Mouse (Mus musculus) kidney, embryonic 16.5 days (tissue): ENCODE measurements around the gene E130308A19Rik. TPM values are rescaled to one million over a fixed set of nuclear protein-coding genes. Genes with fewer than 3 reads are reported as not detected.
A peak's percentile ranks its signal among the peaks of the same experiment; 100 is the strongest.

Source experiments
- ATAC-seq: fragments of 200-750 bp; cut with Nextera tagmentation; 2 replicates; pipeline ENCODE4 v1.8.0; 2017; ENCODE audit warnings: moderate TSS enrichment; ENCODE audit not compliant: low FRiP score, low TSS enrichment
- H3K27ac ChIP-seq: fragments of 300-500 bp; sonication (generic); 2 replicates; pipeline ENCODE4 v1.5.1; 2014; ENCODE audit warnings: low read length
- H3K27me3 ChIP-seq: fragments of 300-500 bp; sonication (generic); 2 replicates; pipeline ENCODE4 v1.6.1; 2014; ENCODE audit warnings: low read length, control low read depth, mixed read lengths; ENCODE audit not compliant: insufficient read depth
- H3K36me3 ChIP-seq: fragments of 300-500 bp; sonication (generic); 2 replicates; pipeline ENCODE4 v1.6.1; 2014; ENCODE audit warnings: low read length, control low read depth, mixed read lengths; ENCODE audit not compliant: insufficient read depth
- H3K4me1 ChIP-seq: fragments of 300-500 bp; sonication (generic); 2 replicates; pipeline ENCODE4 v1.6.1; 2014; ENCODE audit warnings: low read length, control low read depth, mixed read lengths; ENCODE audit not compliant: insufficient read depth
- H3K4me2 ChIP-seq: fragments of 300-500 bp; sonication (generic); replicated peaks from 2 replicates; pipeline ENCODE4 v1.6.1; 2014; ENCODE audit warnings: low read depth, low read length
- H3K4me3 ChIP-seq: fragments of 300-500 bp; sonication (generic); 2 replicates; pipeline ENCODE4 v1.5.1; 2014; ENCODE audit warnings: mild to moderate bottlenecking, low read length
- H3K9ac ChIP-seq: fragments of 300-500 bp; sonication (generic); replicated peaks from 2 replicates; pipeline ENCODE4 v1.6.1; 2014; ENCODE audit warnings: low read length
- H3K9me3 ChIP-seq: fragments of 300-500 bp; sonication (generic); 2 replicates; pipeline ENCODE4 v1.6.1; 2016; ENCODE audit warnings: low read length, control low read depth
- WGBS: fragments of 180-500 bp; shearing (Covaris S2); extraction: QIAGEN DNeasy Blood & Tissue Kit; methylation state at CpG from one replicate; pipeline ENCODE4 v1.1.7; 2014; 5-methylcytosine and 5-hydroxymethylcytosine counted together
- polyA plus RNA-seq: library from polyadenylated mRNA; unstranded; fragments of >200 nt; fragmentation: Nextera tagmentation; extraction: Ambion mirVana; gene quantifications from 2 replicates; pipeline ENCODE4 v1.2.1, GENCODE M21; 2015

The E130308A19Rik gene
- polyA plus RNA-seq, 1 experiment from 2014 or later, result 35.8 TPM

DNA sequence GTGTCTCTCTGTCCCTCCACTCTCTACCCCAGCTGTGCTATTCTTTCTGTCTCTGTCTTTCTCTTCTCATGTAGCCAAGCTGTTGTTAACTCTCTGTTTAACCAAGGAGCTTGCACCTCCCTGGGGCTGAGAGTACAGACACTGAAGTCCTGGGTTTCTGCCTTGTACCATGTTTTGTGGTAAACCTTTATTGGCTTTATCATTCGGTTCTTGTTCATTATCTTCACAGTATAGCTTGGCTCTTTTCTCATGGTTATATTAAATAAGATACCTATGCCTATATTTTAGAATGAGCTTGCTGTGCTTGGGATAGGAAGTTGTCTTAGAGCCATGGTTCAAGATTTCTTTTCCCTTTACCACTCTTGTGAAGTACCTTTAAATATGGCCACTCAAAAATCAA, 8.5 kb downstream of the E130308A19Rik start:
- no peak overlapping the region for H3K27ac ChIP-seq
- WGBS, result 97% methylated on average over 1 of the region's 1 CpGs
- H3K9me3 ChIP-seq, result no peaks in the 10 kb centered on the region
- no peak overlapping the region for H3K4me2 ChIP-seq
- no peak for ATAC-seq
- H3K4me1 ChIP-seq, result peaks cover 27% of the 10 kb centered on the region
- H3K9ac ChIP-seq, result no peak overlapping the region
- H3K36me3 ChIP-seq, result no peaks in the 10 kb centered on the region
- no peaks in the 10 kb centered on the region for H3K27me3 ChIP-seq
- H3K4me3 ChIP-seq, result no peak overlapping the region

- Histone ChIP-seq H3K36me3 (no peaks in the 10 kb centered on the region), H3K9ac (no peak overlapping the region), H3K4me3 (no peak overlapping the region), H3K4me2 (no peak overlapping the region), H3K27me3 (no peaks in the 10 kb centered on the region), H3K9me3 (no peaks in the 10 kb centered on the region), H3K27ac (peak overlapping the region; percentile 57; the same call in 1 of the 2 replicates), H3K4me1 (peaks cover 40% of the 10 kb centered on the region)
- ATAC-seq, result no peak
Measured at GRCm38 (mm10) chr4:59639163-59639562, 13.2 kb downstream of the E130308A19Rik start.

- H3K36me3 ChIP-seq, result no peaks in the 10 kb centered on the region
- no peaks in the 10 kb centered on the region for H3K27me3 ChIP-seq
- peaks cover 38% of the 10 kb centered on the region for H3K4me1 ChIP-seq
- WGBS, result 84% methylated on average over 2 of the region's 2 CpGs
- no peaks in the 10 kb centered on the region for H3K9me3 ChIP-seq
- H3K9ac ChIP-seq, result no peak overlapping the region
- H3K4me3 ChIP-seq, result no peak overlapping the region
- no peak for ATAC-seq
- H3K4me2 ChIP-seq, result no peak overlapping the region
- peak overlapping the region; percentile 58; the same call in 1 of the 2 replicates for H3K27ac ChIP-seq
Measured at GRCm38 (mm10) chr4:59640720-59641119, 14.7 kb downstream of the E130308A19Rik start.

- peak overlapping the region; percentile 58; the same call in 1 of the 2 replicates for H3K27ac ChIP-seq
- 66% methylated on average over 3 of the region's 3 CpGs for WGBS
Measured at GRCm38 (mm10) chr4:59642039-59642438, 16.0 kb downstream of the E130308A19Rik start.

DNA sequence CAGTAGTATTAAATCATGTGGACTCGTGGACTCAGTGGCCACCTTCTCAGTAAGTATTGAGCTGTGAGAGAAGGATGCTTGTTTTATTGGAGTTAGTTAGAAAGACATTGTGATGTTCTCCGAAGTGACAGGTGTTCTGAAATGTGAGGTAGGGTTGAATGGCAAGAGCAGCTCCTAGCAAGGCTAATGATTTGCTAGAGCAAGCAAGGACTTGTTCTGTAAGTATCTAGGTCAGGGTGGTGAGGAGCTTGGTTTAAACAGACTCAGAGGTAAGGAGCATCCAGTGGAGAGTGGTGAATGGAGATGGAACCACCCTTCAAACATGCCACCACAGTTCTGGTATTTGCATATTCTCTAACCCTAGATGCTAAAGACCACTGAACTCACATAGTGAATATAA, 16.6 kb downstream of the E130308A19Rik start:
- Histone ChIP-seq H3K36me3 (no peaks in the 10 kb centered on the region), H3K4me3 (no peak overlapping the region), H3K4me2 (no peak overlapping the region), H3K9ac (no peak overlapping the region), H3K27ac (no peak overlapping the region), H3K27me3 (no peaks in the 10 kb centered on the region), H3K4me1 (peaks cover 37% of the 10 kb centered on the region), H3K9me3 (no peaks in the 10 kb centered on the region)
- ATAC-seq, result peak; percentile 64; the same call in 1 of the 2 replicates
- WGBS, result 70% methylated on average over 2 of the region's 2 CpGs

More at GRCm38 (mm10) chr4:59642039-59642438, 16.0 kb downstream of the E130308A19Rik start:
- Histone ChIP-seq H3K4me3 (no peak overlapping the region), H3K9me3 (no peaks in the 10 kb centered on the region), H3K36me3 (no peaks in the 10 kb centered on the region), H3K4me1 (peaks cover 37% of the 10 kb centered on the region), H3K27me3 (no peaks in the 10 kb centered on the region), H3K4me2 (no peak overlapping the region), H3K9ac (no peak overlapping the region)
- ATAC-seq, result no peak

- H3K4me3 ChIP-seq, result no peak overlapping the region
- H3K27me3 ChIP-seq, result no peaks in the 10 kb centered on the region
- H3K4me1 ChIP-seq, result peaks cover 30% of the 10 kb centered on the region
- no peaks in the 10 kb centered on the region for H3K36me3 ChIP-seq
- H3K9me3 ChIP-seq, result no peaks in the 10 kb centered on the region
- H3K4me2 ChIP-seq, result no peak overlapping the region
- no peak overlapping the region for H3K27ac ChIP-seq
- WGBS, result 69% methylated on average over 3 of the region's 3 CpGs
- H3K9ac ChIP-seq, result no peak overlapping the region
- ATAC-seq, result no peak
Measured at GRCm38 (mm10) chr4:59644431-59644830, 18.4 kb downstream of the E130308A19Rik start.

- Histone ChIP-seq H3K27ac (no peak overlapping the region), H3K4me2 (no peak overlapping the region), H3K27me3 (no peaks in the 10 kb centered on the region), H3K9ac (no peak overlapping the region), H3K4me1 (peaks cover 30% of the 10 kb centered on the region), H3K4me3 (no peak overlapping the region), H3K36me3 (no peaks in the 10 kb centered on the region), H3K9me3 (no peaks in the 10 kb centered on the region)
- WGBS, result 66% methylated on average over 4 of the region's 4 CpGs
- ATAC-seq, result no peak
Measured at GRCm38 (mm10) chr4:59644992-59645391, 19.0 kb downstream of the E130308A19Rik start.

GRCm38 (mm10) chr4:59645610-59646009, 19.6 kb downstream of the E130308A19Rik start:
- Histone ChIP-seq H3K27me3 (no peaks in the 10 kb centered on the region), H3K36me3 (no peaks in the 10 kb centered on the region), H3K9ac (no peak overlapping the region), H3K9me3 (no peaks in the 10 kb centered on the region), H3K4me3 (no peak overlapping the region), H3K4me1 (peaks cover 28% of the 10 kb centered on the region), H3K4me2 (no peak overlapping the region), H3K27ac (no peak overlapping the region)
- 82% methylated on average over 2 of the region's 2 CpGs for WGBS
- ATAC-seq, result no peak

- 92% methylated on average over 10 of the region's 10 CpGs for WGBS
Measured at GRCm38 (mm10) chr4:59646020-59646696, 20.1 kb downstream of the E130308A19Rik start.

GRCm38 (mm10) chr4:59649119-59649518, 23.1 kb downstream of the E130308A19Rik start:
- Histone ChIP-seq H3K27me3 (no peaks in the 10 kb centered on the region), H3K4me2 (no peak overlapping the region), H3K36me3 (no peaks in the 10 kb centered on the region), H3K9me3 (no peaks in the 10 kb centered on the region), H3K27ac (no peak overlapping the region), H3K9ac (no peak overlapping the region), H3K4me1 (peaks cover 7% of the 10 kb centered on the region), H3K4me3 (no peak overlapping the region)
- 77% methylated on average over 5 of the region's 5 CpGs for WGBS
- no peak for ATAC-seq

More at GRCm38 (mm10) chr4:59646020-59646696, 20.1 kb downstream of the E130308A19Rik start:
- no peak for ATAC-seq
- H3K9me3 ChIP-seq, result no peaks in the 10 kb centered on the region
- no peak overlapping the region for H3K9ac ChIP-seq
- H3K4me1 ChIP-seq, result peaks cover 26% of the 10 kb centered on the region
- H3K27me3 ChIP-seq, result no peaks in the 10 kb centered on the region
- H3K4me2 ChIP-seq, result no peak overlapping the region
- H3K4me3 ChIP-seq, result no peak overlapping the region
- H3K27ac ChIP-seq, result no peak overlapping the region
- no peaks in the 10 kb centered on the region for H3K36me3 ChIP-seq
